In the genomic region with DNA sequence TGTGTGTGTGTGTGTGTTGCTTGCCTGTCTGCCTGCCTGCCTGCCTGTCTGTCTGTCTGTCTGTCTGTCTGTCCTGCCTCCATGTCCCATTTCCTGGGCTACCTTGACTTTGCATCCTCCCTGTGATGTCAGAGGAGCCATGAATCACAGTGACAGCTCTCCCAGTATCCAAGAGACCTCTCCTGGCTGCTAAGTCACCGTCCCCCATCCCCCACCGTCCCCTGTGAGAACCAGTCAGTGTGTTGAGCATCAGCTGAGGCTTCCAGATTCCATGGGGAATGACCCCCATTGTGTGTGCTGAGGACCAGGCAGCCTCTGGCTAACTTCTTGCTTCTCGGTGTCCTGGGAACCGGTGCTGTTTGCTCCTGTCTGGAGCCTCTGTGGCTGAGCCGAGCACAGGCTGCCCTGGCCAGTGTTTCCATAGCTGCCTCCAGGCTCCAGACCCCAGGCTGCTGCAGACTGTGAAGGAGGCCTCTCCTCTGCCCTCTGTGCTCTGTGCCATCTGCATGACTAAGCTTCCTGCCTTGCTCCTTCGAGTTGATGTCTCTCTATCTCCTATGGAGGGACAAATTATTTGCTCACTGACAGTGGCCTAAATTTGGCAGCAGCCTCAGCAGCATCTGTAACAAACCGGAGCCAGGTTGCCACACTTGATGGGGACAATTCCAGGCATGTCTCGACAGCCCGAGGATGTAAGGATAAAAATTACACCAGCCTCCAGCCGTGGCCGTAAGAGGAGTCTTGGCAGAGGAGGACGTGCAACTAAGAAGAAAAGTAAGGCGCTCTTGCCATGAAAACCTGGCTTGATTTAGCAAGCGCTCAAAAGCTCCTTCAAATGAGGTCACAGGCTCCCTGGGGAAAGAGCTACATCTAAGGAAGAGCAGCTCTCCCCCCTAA, we compare ENCODE assay signal across 9 mouse cellular contexts.
DNase-seq lines count a peak whose midpoint lies in the region; ATAC-seq and TF ChIP-seq lines count a peak whose summit lies in the region.
"Had no signal": no experiment of that assay in that cellular context is flagged by ENCODE, and none has a peak within 500 bp of the region (broad histone marks: within the 10 kb centered on the region; RNA-seq: fewer than 3 reads in every experiment).

No protein-coding gene starts in this region.

- H3K9me3 ChIP-seq in forebrain, embryonic 12.5 days: no peaks in the 10 kb centered on the region
- no peaks in the 10 kb centered on the region for H3K9me3 ChIP-seq in forebrain, embryonic 16.5 days (ENCODE audit: control insufficient read depth, low read length)
- H3K9me3 ChIP-seq in heart, embryonic 14.5 days (ENCODE audit: control insufficient read depth, low read length): no peaks in the 10 kb centered on the region
- H3K9me3 ChIP-seq in midbrain, embryonic 11.5 days (ENCODE audit: control insufficient read depth, low read length): no peaks in the 10 kb centered on the region

- H3K4me1 ChIP-seq in forebrain, embryonic 12.5 days: peaks cover 30% of the 10 kb centered on the region
- peaks cover 13% of the 10 kb centered on the region for H3K4me1 ChIP-seq in forebrain, embryonic 16.5 days (replicated peaks; ENCODE audit: control insufficient read depth, insufficient read depth, low read length)
- H3K4me1 ChIP-seq in heart, embryonic 14.5 days (ENCODE audit: control insufficient read depth in 2 of 2, insufficient read depth in 2 of 2, low read length in 2 of 2): peaks cover 10 to 29% of the 10 kb centered on the region in 2 experiments; a peak in 3 of 4 replicates
- H3K4me1 ChIP-seq in midbrain, embryonic 11.5 days (ENCODE audit: control insufficient read depth, insufficient read depth, low read length): peaks cover 16% of the 10 kb centered on the region
- H3K4me1 ChIP-seq in lung, adult 2 months (ENCODE audit: control insufficient read depth, insufficient read depth, low read length): no peaks in the 10 kb centered on the region

- WGBS in forebrain, embryonic 12.5 days: 58% methylated on average over 14 of the region's 14 CpGs
- WGBS in forebrain, embryonic 16.5 days: 48% methylated on average over 14 of the region's 14 CpGs
- WGBS in heart, embryonic 14.5 days: 31% methylated on average over 14 of the region's 14 CpGs
- 53% methylated on average over 14 of the region's 14 CpGs for WGBS in midbrain, embryonic 11.5 days
- 58% methylated on average over 14 of the region's 14 CpGs for WGBS in lung, adult 2 months

- H3K36me3 ChIP-seq in forebrain, embryonic 12.5 days (replicated peaks): no peaks in the 10 kb centered on the region
- no peaks in the 10 kb centered on the region for H3K36me3 ChIP-seq in forebrain, embryonic 16.5 days (ENCODE audit: control insufficient read depth, insufficient read depth)
- H3K36me3 ChIP-seq in heart, embryonic 14.5 days (ENCODE audit: control insufficient read depth, insufficient read depth, low read length): no peaks in the 10 kb centered on the region
- no peaks in the 10 kb centered on the region for H3K36me3 ChIP-seq in midbrain, embryonic 11.5 days (ENCODE audit: control insufficient read depth, insufficient read depth, low read length)

- no peak for TF ChIP-seq POLR2A in lung, adult 2 months (IDR thresholded peaks at IDR 0.05; ENCODE audit: borderline replicate concordance, extremely low read depth, low read depth, low read length)

- H3K4me3 ChIP-seq in forebrain, embryonic 12.5 days (replicated peaks): no peak overlapping the region
- no peak overlapping the region for H3K4me3 ChIP-seq in forebrain, embryonic 16.5 days (replicated peaks; ENCODE audit: low read length)
- H3K4me3 ChIP-seq in heart, embryonic 14.5 days (ENCODE audit: control insufficient read depth in 1 of 2, insufficient read depth in 1 of 2, low read depth in 1 of 2, low read length in 2 of 2): no peak overlapping the region
- no peak overlapping the region for H3K4me3 ChIP-seq in midbrain, embryonic 11.5 days (ENCODE audit: low read depth, low read length)
- H3K4me3 ChIP-seq in lung, adult 2 months (replicated peaks; ENCODE audit: extremely low read depth, low read depth, low read length): no peak overlapping the region

- no peaks in the 10 kb centered on the region for H3K27me3 ChIP-seq in forebrain, embryonic 12.5 days
- H3K27me3 ChIP-seq in forebrain, embryonic 16.5 days (replicated peaks; ENCODE audit: control insufficient read depth, insufficient read depth, low read length): no peaks in the 10 kb centered on the region; the same call in 1 of the 2 replicates
- no peaks in the 10 kb centered on the region for H3K27me3 ChIP-seq in heart, embryonic 14.5 days (ENCODE audit: control insufficient read depth, insufficient read depth, low read length)
- H3K27me3 ChIP-seq in midbrain, embryonic 11.5 days (ENCODE audit: control insufficient read depth, insufficient read depth, low read length): no peaks in the 10 kb centered on the region

- no peak overlapping the region for H3K9ac ChIP-seq in forebrain, embryonic 12.5 days
- no peak overlapping the region for H3K9ac ChIP-seq in forebrain, embryonic 16.5 days (replicated peaks; ENCODE audit: low read depth, low read length)
- no peak overlapping the region for H3K9ac ChIP-seq in heart, embryonic 14.5 days (ENCODE audit: low read length)
- H3K9ac ChIP-seq in midbrain, embryonic 11.5 days (ENCODE audit: low read length): no peak overlapping the region; the same call in 1 of the 2 replicates
- H3K9ac ChIP-seq: liver, embryonic 14.5 days had no signal

- peak overlapping the region; percentile 59; the same call in 1 of the 2 replicates for H3K27ac ChIP-seq in forebrain, embryonic 12.5 days
- no peak overlapping the region for H3K27ac ChIP-seq in forebrain, embryonic 16.5 days (ENCODE audit: low read length)
- peak overlapping the region; percentile 21 to 39; a peak in 3 of 4 replicates for H3K27ac ChIP-seq in heart, embryonic 14.5 days (replicated peaks in 1 of 2; ENCODE audit: control insufficient read depth in 1 of 2, insufficient read depth in 1 of 2, low read depth in 2 of 2, low read length in 2 of 2)
- 0 out of 2 replicates have a peak overlapping the region, but pooled peaks have one; percentile 16 for H3K27ac ChIP-seq in midbrain, embryonic 11.5 days (ENCODE audit: low read depth, low read length)
- H3K27ac ChIP-seq: liver, embryonic 14.5 days had no signal

- TF ChIP-seq CTCF in lung, adult 2 months (IDR thresholded peaks at IDR 0.05; ENCODE audit: insufficient read depth, low read length): no peak

- no peak overlapping the region for H3K4me2 ChIP-seq in forebrain, embryonic 12.5 days
- no peak overlapping the region for H3K4me2 ChIP-seq in forebrain, embryonic 16.5 days (ENCODE audit: low read length)
- no peak overlapping the region for H3K4me2 ChIP-seq in heart, embryonic 14.5 days (ENCODE audit: low read length)
- H3K4me2 ChIP-seq in midbrain, embryonic 11.5 days: no peak overlapping the region

- peak; percentile 83 for DNase-seq in brain, adult 2 months (ENCODE audit: low read depth, low spot score)
- peak; percentile 78 for DNase-seq in midbrain, embryonic 11.5 days (ENCODE audit: low spot score, missing footprints)
- DNase-seq in lung, adult 2 months: no peak
- no peak for DNase-seq in lung, postnatal 25 days (ENCODE audit: low spot score)
- DNase-seq in lung, postnatal 10 days: no peak

- no peak for ATAC-seq in forebrain, embryonic 12.5 days (ENCODE audit: low FRiP score)
- no peak for ATAC-seq in forebrain, embryonic 16.5 days
- no peak for ATAC-seq in heart, embryonic 14.5 days (ENCODE audit: insufficient number of reproducible peaks, insufficient read depth, low FRiP score, low read depth)
- ATAC-seq in midbrain, embryonic 11.5 days (ENCODE audit: low FRiP score): 0 out of 2 replicates have a peak, but pooled peaks have one; percentile 38

Comparison
In these comparisons a context has a peak if more than half of its experiments do, and no peak if none do; other contexts are left out.
1. DNase-seq: peak in brain, adult 2 months (single experiment) and midbrain, embryonic 11.5 days (single experiment); none in lung, adult 2 months (single experiment), lung, postnatal 25 days (single experiment) and lung, postnatal 10 days (single experiment).